Mouse (Mus musculus) small intestine, adult 2 months (tissue): ENCODE results near the gene Spon1.

Source experiments
- CTCF ChIP-seq: fragments of 200-500 bp; IDR thresholded peaks from 2 replicates; pipeline ENCODE4 v1.5.1; 2012; ENCODE audit warnings: low read depth, mild to moderate bottlenecking, control low read depth, inconsistent platforms, low read length, moderate library complexity, mixed read lengths; ENCODE audit not compliant: insufficient replicate concordance, insufficient read length; ENCODE audit errors: extremely low read depth
- POLR2A ChIP-seq: fragments of 200-500 bp; IDR thresholded peaks from 2 replicates; pipeline ENCODE4 v1.6.1; 2012; ENCODE audit warnings: low read depth, mild to moderate bottlenecking, control low read depth, inconsistent platforms, low read length, moderate library complexity

- TF ChIP-seq POLR2A (no peak), CTCF (no peak)
These were observed 261.6 kb downstream of the Spon1 start for GRCm38 (mm10) chr7:114027406-114027805.
